Mouse (Mus musculus) yolk sac, embryonic 10.5 days (tissue): ENCODE data around the gene Zfp799.
"Not testable (repeated sequence)": the region's sequence is repeated elsewhere in the genome, so short reads cannot be mapped to it uniquely, and the experiment has no call there.

Experiments
- DNase-seq: peaks from one replicate; pipeline ENCODE4 v3.0.0-alpha.2; 2017; ENCODE audit warnings: low spot score

Zfp799 gene

GRCm38 (mm10) chr17:32829540-32830417, at the start of gene Zfp799:
TSS of gene Zfp799 (minus strand) at chr17:32830261.
- DNase-seq, result peak; percentile 76

GRCm38 (mm10) chr17:32878773-32879172, 48.7 kb upstream of the Zfp799 start:
- DNase-seq, result no peak

- peak; percentile 14 for DNase-seq
Observed at GRCm38 (mm10) chr17:32877471-32878171, 47.6 kb upstream of the Zfp799 start.

GRCm38 (mm10) chr17:32872696-32873095, 42.6 kb upstream of the Zfp799 start:
- DNase-seq, result no peak

- DNase-seq, result no peak
Observed at GRCm38 (mm10) chr17:32872091-32872490, 42.0 kb upstream of the Zfp799 start.

- DNase-seq, result no peak
Observed at GRCm38 (mm10) chr17:32871483-32871882, 41.4 kb upstream of the Zfp799 start.

- DNase-seq, result not testable (repeated sequence)
Observed at GRCm38 (mm10) chr17:32867266-32867665, 37.2 kb upstream of the Zfp799 start.

- DNase-seq, result not testable (repeated sequence)
Observed at GRCm38 (mm10) chr17:32856713-32857112, 26.7 kb upstream of the Zfp799 start.

GRCm38 (mm10) chr17:32851581-32851980, 21.5 kb upstream of the Zfp799 start:
- DNase-seq, result no peak

- no peak for DNase-seq
Observed at GRCm38 (mm10) chr17:32841388-32841787, 11.3 kb upstream of the Zfp799 start.

GRCm38 (mm10) chr17:32839083-32839802, 9.2 kb upstream of the Zfp799 start:
- no peak for DNase-seq

- no peak for DNase-seq
Observed at GRCm38 (mm10) chr17:32830418-32830782, 339 bp upstream of the Zfp799 start.

GRCm38 (mm10) chr17:32816074-32816784, 13.8 kb downstream of the Zfp799 start:
- no peak for DNase-seq

- no peak for DNase-seq
Observed at GRCm38 (mm10) chr17:32814136-32814535, 15.9 kb downstream of the Zfp799 start.

GRCm38 (mm10) chr17:32810648-32811047, 19.4 kb downstream of the Zfp799 start:
- DNase-seq, result no peak

GRCm38 (mm10) chr17:32809544-32810374, 20.3 kb downstream of the Zfp799 start, which contains the start of gene Zfp811:
TSS of gene Zfp811 (minus strand) at chr17:32809931.
- peak; percentile 24 for DNase-seq

- DNase-seq, result no peak
Observed at GRCm38 (mm10) chr17:32808921-32809320, 21.1 kb downstream of the Zfp799 start.

- DNase-seq, result no peak
Observed at GRCm38 (mm10) chr17:32789244-32789643, 40.8 kb downstream of the Zfp799 start.

GRCm38 (mm10) chr17:32788576-32788975, 41.5 kb downstream of the Zfp799 start:
- DNase-seq, result no peak

GRCm38 (mm10) chr17:32788094-32788559, 41.9 kb downstream of the Zfp799 start, which contains the start of gene Zfp871:
TSS of gene Zfp871 (minus strand) at chr17:32788287.
- DNase-seq, result peak; percentile 92
